Mouse (Mus musculus): ENCODE results near the gene Wdcp. TPM values are rescaled to one million over a fixed set of nuclear protein-coding genes. Genes with fewer than 3 reads are reported as not detected.

Gene Wdcp
- polyA plus RNA-seq, 2 experiments from 2014 or later: 10.1 to 11.6 TPM

Other genes with a start within 250 kb of the Wdcp start
- gene Fam228a, start 104.9 kb upstream of the Wdcp start, polyA plus RNA-seq (2017; shearing (Covaris generic)): not detected
- gene Pfn4, start 74.3 kb upstream of the Wdcp start, polyA plus RNA-seq (2017; shearing (Covaris generic)): not detected
- gene Fam228b, start 74.0 kb upstream of the Wdcp start, polyA plus RNA-seq (2017; shearing (Covaris generic)): not detected
- 100 to 1,000 TPM; 295 to 357 TPM for gene Sf3b6, start 25.8 kb upstream of the Wdcp start, polyA plus RNA-seq (2017; shearing (Covaris generic))
- not detected for gene Fkbp1b, start 1.7 kb upstream of the Wdcp start, polyA plus RNA-seq (2017; shearing (Covaris generic))
- under 1 TPM; 0.16 to 0.25 TPM for gene Mfsd2b, start 31.1 kb downstream of the Wdcp start, polyA plus RNA-seq (2017; shearing (Covaris generic))
- 10 to 100 TPM; 12.1 to 15.2 TPM for gene Ubxn2a, start 64.4 kb downstream of the Wdcp start, polyA plus RNA-seq (2017; shearing (Covaris generic))
- gene Atad2b, start 74.0 kb downstream of the Wdcp start, polyA plus RNA-seq (2017; shearing (Covaris generic)): 10 to 100 TPM; 12.4 to 14.4 TPM